Mouse (Mus musculus): ENCODE results near the gene Gm13723. TPM values are rescaled to one million over a fixed set of nuclear protein-coding genes. Genes with fewer than 3 reads are reported as not detected.

The Gm13723 gene
- polyA plus RNA-seq (2017; shearing (Covaris generic)), result not detected

GRCm38 (mm10) chr2:86874702-86875101 lies at the start of gene Gm13723:
Gene Gm13723, minus strand, starts transcription at chr2:86874802.

DNA sequence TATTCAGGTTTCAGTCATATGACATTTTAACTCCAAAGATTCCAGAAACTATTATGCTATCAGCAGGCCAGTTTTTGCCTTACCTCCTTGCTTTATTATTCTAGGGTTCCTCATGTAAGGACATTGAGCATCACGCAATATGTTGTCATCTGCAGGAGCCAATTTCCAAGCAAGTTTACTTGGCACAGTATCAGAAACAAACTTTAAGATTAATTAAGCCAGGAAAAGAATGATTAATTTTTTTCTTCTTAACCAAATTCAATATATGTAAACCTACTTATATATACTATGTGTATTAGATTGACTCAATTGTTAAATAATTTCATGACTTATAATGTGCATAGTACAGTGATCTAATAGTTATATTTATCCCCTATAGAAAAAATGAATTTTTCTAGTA lies 17.5 kb upstream of the Gm13723 start, which contains the start of gene Olfr1097:
Gene Olfr1097, minus strand, starts transcription at position 101 of the 400 bp plus-strand sequence.

DNA sequence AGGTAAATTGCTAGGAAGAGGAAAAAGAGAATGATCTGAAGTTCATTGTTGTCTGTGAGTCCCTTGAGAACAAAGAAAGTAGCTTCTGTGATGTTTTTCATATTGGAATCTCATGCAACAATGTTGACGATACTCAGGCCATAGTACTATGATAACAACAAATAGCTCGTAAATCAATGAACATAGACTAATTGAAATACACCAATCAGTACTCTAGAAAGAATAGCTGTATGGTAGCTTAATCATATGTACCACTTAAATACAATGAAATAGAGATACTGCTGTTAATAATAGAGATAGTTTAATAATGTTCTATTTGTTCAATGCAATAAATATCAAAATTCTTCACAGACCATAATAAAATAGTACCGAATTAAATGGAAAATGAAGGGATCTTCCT lies 23.0 kb downstream of the Gm13723 start, which contains the start of gene Olfr1095:
Gene Olfr1095, minus strand, starts transcription at position 101 of the 400 bp plus-strand sequence.

GRCm38 (mm10) chr2:86824363-86824762 lies 50.2 kb downstream of the Gm13723 start, which contains the start of gene Olfr1094:
Gene Olfr1094, plus strand, starts transcription at chr2:86824663.

Other genes with a start within 250 kb of the Gm13723 start
- gene Olfr1084, start 235.1 kb downstream of the Gm13723 start, polyA plus RNA-seq (2017; shearing (Covaris generic)), result not detected
- not detected for gene Olfr1085, start 212.8 kb downstream of the Gm13723 start, polyA plus RNA-seq (2017; shearing (Covaris generic))
- gene Olfr1086, start 194.7 kb downstream of the Gm13723 start, polyA plus RNA-seq (2017; shearing (Covaris generic)), result not detected
- gene Olfr1087, start 176.4 kb downstream of the Gm13723 start, polyA plus RNA-seq (2017; shearing (Covaris generic)), result not detected
- not detected for gene Olfr1089, start 141.1 kb downstream of the Gm13723 start, polyA plus RNA-seq (2017; shearing (Covaris generic))
- not detected for gene Olfr1090, start 115.8 kb downstream of the Gm13723 start, polyA plus RNA-seq (2017; shearing (Covaris generic))
- not detected for gene Olfr1093, start 92.3 kb downstream of the Gm13723 start, polyA plus RNA-seq (2017; shearing (Covaris generic))
- gene Olfr141, start 64.8 kb downstream of the Gm13723 start, polyA plus RNA-seq (2017; shearing (Covaris generic)), result not detected
- not detected for gene Olfr1094, start 50.1 kb downstream of the Gm13723 start, polyA plus RNA-seq (2017; shearing (Covaris generic))
- not detected for gene Olfr1095, start 23.1 kb downstream of the Gm13723 start, polyA plus RNA-seq (2017; shearing (Covaris generic))
- gene Olfr1097, start 17.4 kb upstream of the Gm13723 start, polyA plus RNA-seq (2017; shearing (Covaris generic)), result 0.11 TPM
- gene Olfr1098, start 49.7 kb upstream of the Gm13723 start, polyA plus RNA-seq (2017; shearing (Covaris generic)), result not detected
- gene Olfr1099, start 85.9 kb upstream of the Gm13723 start, polyA plus RNA-seq (2017; shearing (Covaris generic)), result not detected
- not detected for gene Olfr1100, start 105.2 kb upstream of the Gm13723 start, polyA plus RNA-seq (2017; shearing (Covaris generic))
- gene Olfr1101, start 116.4 kb upstream of the Gm13723 start, polyA plus RNA-seq (2017; shearing (Covaris generic)), result not detected
- not detected for gene Olfr1102, start 123.6 kb upstream of the Gm13723 start, polyA plus RNA-seq (2017; shearing (Covaris generic))
- gene Olfr1104, start 152.3 kb upstream of the Gm13723 start, polyA plus RNA-seq (2017; shearing (Covaris generic)), result not detected
- 0.16 TPM for gene Olfr1105, start 161.7 kb upstream of the Gm13723 start, polyA plus RNA-seq (2017; shearing (Covaris generic))
- gene Olfr1106, start 177.5 kb upstream of the Gm13723 start, polyA plus RNA-seq (2017; shearing (Covaris generic)), result not detected
- gene Olfr1107, start 201.0 kb upstream of the Gm13723 start, polyA plus RNA-seq (2017; shearing (Covaris generic)), result not detected
- not detected for gene Olfr1109, start 221.2 kb upstream of the Gm13723 start, polyA plus RNA-seq (2017; shearing (Covaris generic))
- gene Olfr259, start 239.8 kb upstream of the Gm13723 start, polyA plus RNA-seq (2017; shearing (Covaris generic)), result not detected

Data from effector memory CD4-positive, alpha-beta T cell, adult 5 months (primary cell).